Mouse (Mus musculus) liver, postnatal 0 days (tissue): ENCODE measurements at regions not wholly inside any gene's neighbourhood (a gene's known extent, or its start where the extent isn't known, plus 50 kb on each side); places are given as distances from the start of the nearest gene placed in this dataset.

Source experiments
- CTCF ChIP-seq: sonication (generic); IDR thresholded peaks from 2 replicates; pipeline ENCODE4 v1.5.1; 2016; ENCODE audit warnings: antibody characterized with exemption, low read depth
- EP300 ChIP-seq: IDR thresholded peaks from 2 replicates; pipeline ENCODE4 v1.6.1; 2016; ENCODE audit warnings: antibody characterized with exemption, low read depth, mild to moderate bottlenecking

DNA sequence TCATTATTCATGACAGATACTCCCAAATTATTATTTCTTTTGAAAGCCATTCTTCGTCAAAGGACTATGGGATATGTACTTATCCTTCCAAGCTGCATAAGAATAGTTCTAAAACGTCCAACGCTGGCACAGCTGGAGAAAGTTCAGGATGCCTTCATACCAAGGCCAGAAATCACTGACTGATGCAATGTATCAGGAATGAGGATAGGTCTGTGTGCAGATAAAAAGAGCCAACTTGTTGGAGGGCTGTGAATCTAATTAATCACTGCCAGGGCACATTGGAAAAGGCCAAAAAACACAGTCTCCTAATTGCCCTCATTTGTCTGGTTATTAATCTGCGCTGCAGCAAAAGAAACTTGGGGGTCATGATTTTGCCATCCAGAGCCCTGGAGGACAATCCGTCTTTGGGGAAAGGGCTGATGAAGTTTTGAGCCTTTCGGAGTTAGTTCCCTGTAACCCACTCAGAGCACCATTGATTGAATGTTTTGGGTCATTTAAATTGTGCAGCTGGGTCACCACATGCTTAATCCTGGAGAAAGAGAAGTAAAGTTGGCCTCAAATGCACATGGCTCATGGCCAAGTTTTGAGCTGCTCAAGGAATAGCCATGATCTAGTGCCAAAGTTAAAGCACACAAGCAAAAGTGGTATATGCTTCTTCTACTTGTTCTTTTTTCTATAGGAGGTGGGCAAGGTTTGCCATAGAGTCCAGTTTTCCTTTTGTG, 248.0 kb upstream of the Sfrp2 start:
- TF ChIP-seq CTCF, result no peak
- TF ChIP-seq EP300, result no peak
